Mouse (Mus musculus) thymus, postnatal 14 days (tissue): ENCODE results near the gene Stt3a.

Experiments
- DNase-seq: peaks from one replicate; pipeline ENCODE4 v3.0.0; 2021

The Stt3a gene

DNA sequence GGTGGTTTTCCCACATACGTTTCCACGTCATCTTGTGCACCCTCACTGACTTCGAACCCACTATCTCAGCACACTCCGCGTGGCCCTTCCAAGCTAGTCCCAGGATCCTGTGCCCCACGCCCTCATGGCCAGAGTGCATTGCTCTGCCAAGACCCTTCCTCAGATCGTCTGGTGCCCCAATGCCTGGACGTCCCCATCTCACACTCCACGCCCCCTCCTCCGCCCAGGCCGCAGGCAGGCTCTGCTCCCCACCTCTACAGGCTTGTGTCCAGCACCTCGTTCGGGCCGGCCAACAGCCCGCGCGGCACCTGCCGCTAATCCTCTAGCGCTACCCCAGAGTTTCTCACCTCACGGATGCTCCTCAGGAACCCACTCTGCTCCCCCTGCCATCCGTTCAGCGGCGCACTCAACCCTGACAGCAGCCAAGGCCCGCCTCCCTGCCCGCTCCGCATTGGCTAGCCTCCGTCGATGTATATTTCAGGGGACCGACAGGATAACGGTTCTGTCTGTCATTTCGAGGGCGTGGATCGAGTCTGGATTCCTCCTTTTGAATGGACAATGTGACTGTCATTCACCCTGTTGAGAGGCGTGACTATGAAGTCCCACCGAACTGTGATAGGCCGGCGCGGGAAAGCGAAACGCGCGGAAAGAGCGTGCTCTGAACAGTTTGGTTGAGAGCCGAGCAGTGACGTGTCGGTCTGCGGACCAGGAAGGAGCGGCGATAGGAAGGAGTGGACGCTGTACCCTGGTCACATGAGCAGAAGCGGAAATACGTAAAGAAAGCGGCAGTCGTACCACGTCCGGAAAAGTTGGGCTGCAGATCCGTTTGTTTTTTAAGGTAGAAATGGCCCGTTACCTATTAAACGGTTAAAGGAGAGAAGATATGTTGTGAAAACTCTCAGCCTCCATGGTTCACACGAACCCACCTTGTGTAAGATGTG lies at the start of gene Stt3a:
Gene Stt3a (minus strand): TSS at position 477 of the 941 bp plus-strand sequence.
- peak; percentile 96 for DNase-seq

GRCm38 (mm10) chr9:36814486-36814885 lies 47.0 kb upstream of the Stt3a start:
- DNase-seq, result no peak

DNA sequence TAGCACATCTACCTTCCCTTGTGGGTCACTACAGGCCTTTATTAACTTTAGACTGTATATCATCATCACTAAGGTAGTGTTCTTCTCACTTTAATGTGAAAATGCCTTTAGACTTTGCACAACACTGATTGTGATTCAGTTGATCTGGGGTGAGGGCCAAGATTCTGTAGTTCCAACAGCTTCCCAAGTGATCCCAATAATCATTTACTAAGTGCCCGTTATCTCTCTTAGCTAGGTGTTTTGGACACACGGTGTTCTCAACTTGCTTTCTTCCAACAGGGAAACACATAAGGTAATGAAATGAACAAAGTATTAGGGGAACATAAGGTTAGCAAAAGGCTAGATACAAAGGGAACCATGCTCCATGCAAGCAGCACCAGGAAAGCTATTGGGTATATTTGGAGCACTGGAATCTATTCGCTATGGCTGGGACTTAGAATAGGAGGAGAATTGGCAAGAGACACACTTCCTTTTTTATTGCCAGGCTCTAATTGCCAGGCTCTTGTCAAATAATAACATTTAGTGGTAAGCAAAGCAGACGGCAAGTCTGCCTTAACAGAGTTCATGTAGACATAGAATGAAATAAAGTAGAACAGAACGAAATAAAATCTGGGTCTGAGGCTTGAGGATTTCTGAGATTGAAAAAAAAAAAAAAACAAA lies 40.8 kb upstream of the Stt3a start:
- no peak for DNase-seq

DNA sequence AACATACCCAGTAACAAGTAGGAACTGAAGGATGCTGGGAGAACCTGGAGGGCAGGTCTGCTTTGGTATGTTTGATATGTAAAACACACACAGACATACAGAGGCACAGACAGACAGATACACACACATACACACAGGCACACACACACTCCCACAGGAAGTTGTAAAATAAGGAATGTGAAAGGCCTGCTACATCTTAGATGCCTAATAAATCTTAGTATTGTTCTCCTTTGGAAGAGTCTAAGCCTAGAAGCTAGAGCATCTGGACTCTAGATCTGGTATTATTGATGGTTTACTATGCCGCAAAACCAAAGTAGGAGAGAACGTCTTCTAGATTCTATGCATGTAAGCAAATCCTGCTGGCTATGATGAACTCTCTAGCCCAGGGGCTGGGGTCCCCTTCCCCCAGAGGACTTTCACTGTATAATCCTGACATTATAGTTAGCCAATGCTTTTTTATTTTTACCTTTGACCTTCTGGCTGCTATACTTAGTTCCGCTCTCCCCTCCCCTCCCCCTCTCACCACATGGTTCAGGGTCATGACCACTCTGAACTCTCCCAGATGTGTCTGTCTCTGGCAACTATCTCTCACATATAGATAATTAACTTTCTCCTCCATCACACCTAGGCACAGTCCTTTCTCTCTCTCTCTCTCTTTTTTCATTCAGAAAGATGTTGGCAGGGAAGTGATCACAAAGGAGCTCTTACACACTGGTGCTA lies 37.9 kb upstream of the Stt3a start:
- no peak for DNase-seq

GRCm38 (mm10) chr9:36803926-36804325 lies 36.4 kb upstream of the Stt3a start:
- no peak for DNase-seq

GRCm38 (mm10) chr9:36803386-36803785 lies 35.9 kb upstream of the Stt3a start:
- no peak for DNase-seq

- DNase-seq, result no peak
These were observed 35.5 kb upstream of the Stt3a start for GRCm38 (mm10) chr9:36802951-36803350.

- DNase-seq, result no peak
These were observed 34.5 kb upstream of the Stt3a start for GRCm38 (mm10) chr9:36801961-36802360.

- DNase-seq, result peak; percentile 84
These were observed 29.5 kb upstream of the Stt3a start, which contains the start of gene Ei24 for GRCm38 (mm10) chr9:36796781-36797555. TSS of gene Ei24 (minus strand) at chr9:36797393.

DNA sequence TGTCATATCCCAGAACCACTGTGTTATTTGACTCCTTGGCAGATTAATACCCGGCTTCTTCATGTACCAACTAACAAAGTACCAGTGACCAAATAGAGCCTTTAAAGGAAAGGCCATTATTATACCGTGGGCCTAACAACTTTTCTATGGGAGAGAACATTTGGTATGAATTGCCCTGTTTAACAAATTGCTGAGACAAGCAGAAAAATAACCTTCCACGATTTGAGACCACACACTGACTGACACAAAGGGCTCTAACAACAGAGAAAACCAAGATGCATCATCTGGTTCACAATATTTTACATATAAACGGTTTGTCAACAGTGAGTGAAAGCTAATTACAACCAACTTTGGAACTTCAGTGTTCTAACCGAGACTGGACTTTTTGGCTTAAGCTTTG lies 28.7 kb upstream of the Stt3a start:
- no peak for DNase-seq

DNA sequence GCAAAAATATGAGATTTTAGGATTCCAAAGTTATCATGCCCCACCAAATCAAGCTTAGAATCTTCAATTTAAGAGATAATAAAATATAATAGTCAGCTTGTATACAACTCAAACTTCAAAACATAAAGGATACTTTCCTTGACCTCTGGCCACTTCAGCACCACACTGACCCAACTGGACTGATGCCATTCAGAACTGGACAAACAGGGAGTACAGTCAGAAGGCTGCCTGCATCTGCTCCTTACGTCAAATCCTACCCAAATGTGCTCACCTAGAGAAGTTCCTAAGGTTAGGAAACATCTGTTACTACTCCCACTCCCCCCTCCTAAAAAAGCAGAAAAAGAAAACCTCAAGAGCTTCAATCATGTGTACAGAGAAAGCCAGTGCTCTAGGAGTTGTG lies 28.1 kb upstream of the Stt3a start:
- DNase-seq, result no peak

DNA sequence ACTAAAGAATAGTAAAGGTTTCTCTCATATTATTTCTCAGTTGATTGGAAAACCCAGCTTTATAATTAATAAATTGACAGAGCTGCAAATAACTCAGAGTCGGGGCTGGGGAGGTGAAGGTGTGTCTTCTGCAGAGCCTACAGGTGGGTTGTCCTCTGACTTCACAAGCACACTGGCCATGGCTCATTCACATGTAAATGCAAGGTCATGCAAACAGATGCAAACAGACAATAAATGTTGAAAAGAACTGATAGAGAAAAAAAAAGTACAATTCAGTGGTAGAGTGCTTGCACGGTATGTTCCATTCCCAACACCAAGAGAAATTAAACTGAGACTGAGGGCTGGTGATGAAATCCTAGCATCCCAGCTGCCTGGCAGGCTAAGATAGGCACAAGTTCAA lies 27.0 kb upstream of the Stt3a start:
- no peak for DNase-seq

DNA sequence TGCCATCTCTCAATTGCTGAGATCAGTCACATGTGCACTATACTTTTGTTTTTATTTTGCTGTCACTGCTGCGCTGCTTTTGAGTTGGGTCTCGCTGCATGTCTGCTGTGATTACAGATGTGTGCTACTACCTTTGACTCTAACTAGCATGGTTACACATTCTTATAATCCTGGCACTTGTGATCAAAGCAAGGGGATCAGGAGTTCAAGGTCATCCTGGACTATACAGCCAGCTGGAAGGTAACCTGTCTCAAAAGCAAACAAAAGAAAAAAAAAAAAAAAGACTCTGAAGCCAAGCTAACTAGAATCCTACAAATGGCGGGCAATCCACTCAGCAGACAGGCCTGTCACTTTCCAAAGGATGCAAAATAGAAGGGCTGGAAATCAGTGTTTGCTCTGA lies 24.7 kb upstream of the Stt3a start:
- DNase-seq, result no peak

GRCm38 (mm10) chr9:36783921-36784320 lies 16.4 kb upstream of the Stt3a start:
- DNase-seq, result no peak

DNA sequence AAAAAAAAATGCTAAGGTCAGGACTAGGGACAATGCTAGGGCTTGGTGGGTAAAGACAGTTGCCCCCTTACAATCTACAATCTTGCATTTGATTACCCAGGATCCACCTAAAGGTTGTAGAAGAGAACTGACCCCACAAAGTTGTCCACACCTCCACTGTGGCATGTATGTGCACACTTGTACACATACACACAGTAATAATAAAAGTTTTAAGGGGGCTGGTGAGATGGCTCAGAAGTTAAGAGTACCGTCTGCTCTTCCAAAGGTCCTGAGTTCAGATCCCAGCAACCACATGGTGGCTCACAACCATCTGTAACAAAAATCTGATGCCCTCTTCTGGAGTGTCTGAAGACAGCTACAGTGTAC lies 1.6 kb upstream of the Stt3a start:
- no peak for DNase-seq

DNA sequence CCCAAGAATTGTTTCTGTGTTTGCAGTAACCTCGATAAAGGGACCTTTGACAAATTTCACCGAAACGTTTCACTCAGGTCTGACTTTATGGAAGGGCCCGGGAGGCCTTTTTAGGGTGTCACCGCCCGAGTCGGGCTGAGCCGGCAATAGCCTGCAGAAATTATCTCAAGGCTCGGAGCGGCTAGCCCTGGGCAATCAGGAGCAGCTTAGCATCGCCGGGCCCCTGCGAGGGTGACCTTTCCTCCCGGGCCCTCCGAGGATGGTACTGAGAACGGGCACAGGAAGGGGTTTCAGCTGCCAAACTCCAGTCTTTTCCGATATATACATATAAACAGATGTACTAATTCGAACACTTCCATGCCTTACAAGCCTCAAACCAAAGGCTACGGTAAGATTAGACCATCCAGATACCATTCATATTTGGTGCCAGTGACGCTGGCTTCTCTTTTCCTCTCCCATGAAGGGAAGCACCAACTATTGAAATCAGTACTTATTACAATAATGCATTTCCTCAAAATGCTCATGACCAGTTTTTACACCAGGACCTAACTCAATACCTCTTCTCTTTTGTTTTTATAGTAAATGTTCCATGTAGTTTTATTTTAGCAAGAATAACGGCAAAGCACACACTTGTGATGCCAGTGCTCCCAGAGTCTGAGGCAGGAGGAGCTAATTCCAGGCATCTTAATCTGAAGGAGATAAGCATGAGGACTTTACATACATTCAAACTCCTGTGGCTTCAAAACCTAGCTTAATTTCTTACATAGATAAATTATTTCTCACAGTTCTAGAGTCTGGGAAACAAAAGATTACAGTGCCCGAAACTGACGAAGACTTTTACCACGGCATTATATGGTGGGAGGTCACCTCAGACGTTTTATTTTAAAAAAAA lies 923 bp upstream of the Stt3a start:
- peak; percentile 60 for DNase-seq

DNA sequence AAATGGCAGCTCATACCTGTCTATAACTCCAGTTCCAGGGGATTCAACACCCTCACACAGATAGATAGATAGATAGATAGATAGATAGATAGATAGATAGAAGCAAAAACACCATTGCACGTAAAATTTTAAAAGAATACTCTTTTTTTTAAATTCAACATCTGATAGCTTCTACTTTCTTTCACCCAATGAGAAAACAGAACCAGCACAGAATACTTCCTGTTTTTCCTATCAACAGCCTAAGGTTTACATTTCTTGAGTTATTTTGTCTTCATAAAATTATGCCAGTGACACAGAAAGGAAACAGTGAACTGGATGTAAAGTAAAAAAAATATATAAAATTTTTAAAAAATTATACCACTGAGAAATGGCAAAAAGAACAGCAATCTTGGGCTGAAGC lies 3.1 kb downstream of the Stt3a start:
- no peak for DNase-seq

- DNase-seq, result no peak
These were observed 40.3 kb downstream of the Stt3a start, which contains the start of gene Chek1 for GRCm38 (mm10) chr9:36727034-36727755. TSS of gene Chek1 (minus strand) at chr9:36727065.

DNA sequence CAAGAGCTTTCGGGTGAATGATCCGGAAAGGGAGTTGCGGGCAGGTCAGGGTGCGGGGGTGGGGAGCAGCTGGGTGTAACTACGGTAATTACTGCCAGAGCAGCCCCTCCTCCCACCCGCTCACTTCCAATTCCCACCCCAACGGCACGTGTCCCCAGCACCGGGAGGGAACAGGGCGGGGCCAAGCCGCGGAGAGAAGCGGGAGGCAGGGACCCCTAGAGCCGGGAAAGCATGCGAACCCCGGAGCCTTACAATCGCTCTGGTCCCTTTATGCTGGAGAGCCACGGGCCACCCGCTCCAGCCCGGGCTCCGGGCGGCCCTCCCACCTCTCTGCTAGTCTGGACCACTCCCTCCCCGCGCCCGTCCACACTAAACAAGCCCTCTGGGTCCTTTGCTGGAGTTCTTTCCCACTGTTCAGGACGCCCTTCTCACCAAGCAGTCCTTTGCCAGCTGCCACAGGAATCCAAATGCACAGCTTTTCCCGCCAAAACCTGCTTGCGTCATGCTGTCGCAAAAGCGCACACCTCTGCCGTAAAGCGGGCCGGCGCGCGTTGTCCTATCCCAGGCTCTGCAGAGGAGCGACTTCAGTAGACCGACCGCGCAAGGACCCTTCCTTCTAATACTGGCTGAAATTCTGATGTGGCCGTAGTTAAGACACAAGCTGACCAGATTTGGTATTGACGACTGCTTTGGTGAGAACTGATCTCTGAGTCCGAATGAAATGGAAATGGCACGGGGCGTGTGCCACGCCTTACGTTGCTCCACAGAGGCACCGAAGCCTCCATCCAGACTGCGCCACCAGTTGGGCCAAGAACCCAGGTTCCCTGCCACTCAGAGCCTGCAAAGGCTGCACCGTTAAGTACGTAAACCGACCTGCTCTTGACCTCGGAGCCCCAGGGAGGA lies 41.1 kb downstream of the Stt3a start:
- peak; percentile 89 for DNase-seq

- no peak for DNase-seq
These were observed 50.9 kb downstream of the Stt3a start for GRCm38 (mm10) chr9:36716624-36717023.
